Mouse (Mus musculus) liver, embryonic 15.5 days (tissue): ENCODE measurements around the gene Hyal6. TPM values are rescaled to one million over a fixed set of nuclear protein-coding genes. Genes with fewer than 3 reads are reported as not detected.

Source experiments
- ATAC-seq: fragments of 200-750 bp; cut with Nextera tagmentation; 2 replicates; pipeline ENCODE4 v1.8.0; 2017; ENCODE audit warnings: moderate number of reproducible peaks, mild to moderate bottlenecking, moderate library complexity; ENCODE audit not compliant: insufficient read depth
- H3K27ac ChIP-seq: fragments of 300-500 bp; sonication (generic); replicated peaks from 2 replicates; pipeline ENCODE4 v1.5.1; 2015; ENCODE audit warnings: mild to moderate bottlenecking, inconsistent platforms
- H3K27me3 ChIP-seq: fragments of 300-500 bp; sonication (generic); 2 replicates; pipeline ENCODE4 v1.6.1; 2015; ENCODE audit warnings: mild to moderate bottlenecking, inconsistent platforms
- H3K36me3 ChIP-seq: fragments of 300-500 bp; sonication (generic); replicated peaks from 2 replicates; pipeline ENCODE4 v1.6.1; 2015; ENCODE audit warnings: moderate library complexity, mild to moderate bottlenecking, inconsistent platforms
- H3K4me1 ChIP-seq: fragments of 300-500 bp; sonication (generic); replicated peaks from 2 replicates; pipeline ENCODE4 v1.6.1; 2015; ENCODE audit warnings: inconsistent platforms
- H3K4me2 ChIP-seq: fragments of 300-500 bp; sonication (generic); 2 replicates; pipeline ENCODE4 v1.6.1; 2015; ENCODE audit warnings: moderate library complexity, mild to moderate bottlenecking, inconsistent platforms
- H3K4me3 ChIP-seq: fragments of 300-500 bp; sonication (generic); replicated peaks from 2 replicates; pipeline ENCODE4 v1.5.1; 2015; ENCODE audit warnings: mild to moderate bottlenecking, inconsistent platforms
- H3K9ac ChIP-seq: fragments of 300-500 bp; sonication (generic); 2 replicates; pipeline ENCODE4 v1.6.1; 2015; ENCODE audit warnings: moderate library complexity, mild to moderate bottlenecking, inconsistent platforms
- H3K9me3 ChIP-seq: fragments of 300-500 bp; sonication (generic); replicated peaks from 2 replicates; pipeline ENCODE4 v1.6.1; 2016; ENCODE audit warnings: inconsistent platforms
- WGBS: fragments of 180-500 bp; shearing (Covaris S2); methylation state at CpG from one replicate; pipeline ENCODE4 v1.1.7; 2015; ENCODE audit warnings: mixed read lengths; ENCODE audit not compliant: insufficient replicate concordance; 5-methylcytosine and 5-hydroxymethylcytosine counted together
- polyA plus RNA-seq: library from polyadenylated mRNA; unstranded; fragments of >200 nt; fragmentation: Nextera tagmentation; extraction: Ambion mirVana; gene quantifications from 2 replicates; pipeline ENCODE4 v1.2.1, GENCODE M21; 2015

Gene Hyal6
- polyA plus RNA-seq, 1 experiment from 2014 or later = not detected

GRCm38 (mm10) chr6:24759281-24759680, 26.2 kb downstream of the Hyal6 start:
- Histone ChIP-seq H3K4me1 (no peaks in the 10 kb centered on the region), H3K27me3 (no peaks in the 10 kb centered on the region), H3K27ac (no peak overlapping the region), H3K4me3 (no peak overlapping the region), H3K9me3 (no peaks in the 10 kb centered on the region), H3K4me2 (no peak overlapping the region), H3K9ac (no peak overlapping the region), H3K36me3 (no peaks in the 10 kb centered on the region)
- ATAC-seq = no peak
- WGBS = 71% methylated on average over 3 of the region's 3 CpGs

GRCm38 (mm10) chr6:24766261-24766660, 33.2 kb downstream of the Hyal6 start:
- H3K4me2 ChIP-seq = no peak overlapping the region
- H3K4me3 ChIP-seq = no peak overlapping the region
- no peaks in the 10 kb centered on the region for H3K4me1 ChIP-seq
- H3K9ac ChIP-seq = no peak overlapping the region
- no peak for ATAC-seq
- no peaks in the 10 kb centered on the region for H3K36me3 ChIP-seq
- H3K9me3 ChIP-seq = no peaks in the 10 kb centered on the region
- H3K27me3 ChIP-seq = no peaks in the 10 kb centered on the region
- 70% methylated on average over 2 of the region's 2 CpGs for WGBS
- no peak overlapping the region for H3K27ac ChIP-seq

- H3K9ac ChIP-seq = no peak overlapping the region
- H3K4me2 ChIP-seq = no peak overlapping the region
- no peaks in the 10 kb centered on the region for H3K27me3 ChIP-seq
- no peak overlapping the region for H3K27ac ChIP-seq
- 39% methylated on average over 2 of the region's 2 CpGs for WGBS
- H3K36me3 ChIP-seq = no peaks in the 10 kb centered on the region
- H3K4me3 ChIP-seq = no peak overlapping the region
- H3K4me1 ChIP-seq = no peaks in the 10 kb centered on the region
- H3K9me3 ChIP-seq = no peaks in the 10 kb centered on the region
- ATAC-seq = no peak
These were observed 46.1 kb downstream of the Hyal6 start for GRCm38 (mm10) chr6:24779182-24779581.

GRCm38 (mm10) chr6:24790888-24791287, 57.8 kb downstream of the Hyal6 start, which contains the start of gene Spam1:
Gene Spam1 (plus strand): TSS chr6:24791188.
- no peak for ATAC-seq
- Histone ChIP-seq H3K36me3 (no peaks in the 10 kb centered on the region), H3K4me2 (no peak within 1 kb of the TSS), H3K27ac (no peak within 1 kb of the TSS), H3K4me1 (no peaks in the 10 kb centered on the region), H3K9me3 (no peaks in the 10 kb centered on the region), H3K9ac (no peak within 1 kb of the TSS), H3K4me3 (no peak within 1 kb of the TSS), H3K27me3 (no peaks in the 10 kb centered on the region)

Other genes starting within 250 kb of the Hyal6 start
- gene Iqub, start 218.2 kb upstream of the Hyal6 start, polyA plus RNA-seq = not detected in 2 replicates
- 148 and 181 TPM in 2 replicates for gene Ndufa5, start 205.2 kb upstream of the Hyal6 start, polyA plus RNA-seq
- gene Asb15, start 205.1 kb upstream of the Hyal6 start, polyA plus RNA-seq = 0.02 TPM in 1 of 2 replicates, not detected in the other
- gene Lmod2, start 135.5 kb upstream of the Hyal6 start, polyA plus RNA-seq = 0.15 and 0.35 TPM in 2 replicates
- gene Wasl, start 68.2 kb upstream of the Hyal6 start, polyA plus RNA-seq = 22.8 and 25.0 TPM in 2 replicates
- 0.03 TPM in 2 replicates for gene Hyal4, start 15.1 kb downstream of the Hyal6 start, polyA plus RNA-seq
- gene Spam1, start 57.9 kb downstream of the Hyal6 start, polyA plus RNA-seq = not detected in 2 replicates
- gene Hyal5, start 124.8 kb downstream of the Hyal6 start, polyA plus RNA-seq = 0.06 and 0.15 TPM in 2 replicates
- 0.09 and 0.16 TPM in 2 replicates for gene Tmem229a, start 223.1 kb downstream of the Hyal6 start, polyA plus RNA-seq